Mouse (Mus musculus) thymus, postnatal 36 days (tissue): Measurements from ENCODE around the gene Ankrd13d.

Experiments
- DNase-seq, 2 experiments: peaks; one replicate each; pipeline ENCODE4 v3.0.0; 2022; ENCODE audit warnings: mixed read lengths in 2 of 2

Gene Ankrd13d

DNA sequence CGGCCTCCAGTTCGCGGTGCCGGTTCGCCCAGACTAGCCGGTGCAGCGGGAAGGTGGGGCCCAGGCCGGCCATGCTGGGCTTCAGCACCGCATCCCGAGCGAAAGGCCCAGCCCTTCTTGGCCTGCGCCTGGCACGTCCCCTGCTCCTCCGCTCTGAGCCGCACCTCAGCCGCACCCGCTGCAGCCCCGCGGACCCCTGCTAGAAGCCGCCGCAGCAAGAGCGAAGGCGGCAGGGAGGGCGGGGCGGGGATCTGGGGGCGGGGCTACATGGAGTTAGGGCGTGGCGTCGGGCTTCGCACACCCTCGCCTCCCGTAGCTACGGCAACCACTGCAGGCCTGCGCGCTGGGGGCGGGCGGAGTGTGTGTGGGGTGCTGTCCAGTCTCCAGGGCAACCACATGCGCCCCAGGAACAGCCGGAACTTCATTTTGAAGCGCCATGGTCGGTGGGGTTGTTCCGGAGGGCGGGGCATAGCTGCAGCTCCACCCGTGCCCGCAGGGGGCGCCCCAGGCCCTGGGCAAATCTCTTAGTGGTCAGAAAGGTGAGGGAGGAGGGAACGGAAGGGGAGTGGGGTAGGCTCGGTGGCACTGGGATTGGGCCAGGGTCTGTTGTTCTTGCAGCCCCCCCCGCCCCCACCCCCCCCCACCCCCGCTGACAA, at the start of gene Ankrd13d:
Ankrd13d (minus strand) TSS at position 240 of the 656 bp plus-strand sequence.
- peak; percentile 91 to 93 for DNase-seq

GRCm38 (mm10) chr19:4332653-4333052, 49.7 kb upstream of the Ankrd13d start:
- peak; percentile 53 to 59 for DNase-seq

DNA sequence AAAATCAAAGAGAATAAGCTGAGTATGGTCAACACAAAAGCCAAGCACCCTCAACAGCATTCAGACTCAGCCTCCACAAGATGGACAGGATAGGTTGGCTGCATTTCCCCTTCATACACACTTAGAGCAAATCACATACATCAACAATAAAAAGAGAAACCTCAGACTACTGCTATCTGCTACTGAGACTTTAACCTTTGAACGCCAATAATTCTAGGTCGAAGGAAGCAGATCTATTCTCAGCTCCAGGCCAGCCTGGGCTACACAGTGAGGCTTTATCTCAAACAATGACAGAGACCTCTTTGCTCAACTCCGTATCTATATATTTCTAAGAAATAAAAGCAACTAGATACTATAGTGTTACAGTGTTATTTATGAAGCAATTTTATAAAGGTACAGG, 48.3 kb upstream of the Ankrd13d start:
- no peak for DNase-seq

DNA sequence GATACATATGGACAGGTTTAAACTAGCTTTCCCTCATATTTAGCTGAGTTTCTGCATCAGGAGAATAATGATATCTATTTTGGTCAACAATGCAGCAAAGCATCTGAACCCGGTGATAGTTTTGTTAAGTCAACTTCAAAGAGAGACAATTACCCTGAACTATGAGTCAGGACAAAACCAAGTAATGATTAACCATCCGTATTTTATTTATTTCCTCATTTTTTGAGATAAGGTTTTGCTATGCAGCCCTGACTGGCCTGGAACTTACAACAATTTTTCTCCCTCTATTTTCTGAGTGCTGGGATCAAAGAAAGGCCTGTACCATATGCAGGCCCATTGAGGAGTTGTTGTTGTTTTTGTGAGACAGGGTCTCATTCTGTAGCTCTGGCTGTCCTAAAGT, 47.7 kb upstream of the Ankrd13d start:
- DNase-seq = no peak

DNA sequence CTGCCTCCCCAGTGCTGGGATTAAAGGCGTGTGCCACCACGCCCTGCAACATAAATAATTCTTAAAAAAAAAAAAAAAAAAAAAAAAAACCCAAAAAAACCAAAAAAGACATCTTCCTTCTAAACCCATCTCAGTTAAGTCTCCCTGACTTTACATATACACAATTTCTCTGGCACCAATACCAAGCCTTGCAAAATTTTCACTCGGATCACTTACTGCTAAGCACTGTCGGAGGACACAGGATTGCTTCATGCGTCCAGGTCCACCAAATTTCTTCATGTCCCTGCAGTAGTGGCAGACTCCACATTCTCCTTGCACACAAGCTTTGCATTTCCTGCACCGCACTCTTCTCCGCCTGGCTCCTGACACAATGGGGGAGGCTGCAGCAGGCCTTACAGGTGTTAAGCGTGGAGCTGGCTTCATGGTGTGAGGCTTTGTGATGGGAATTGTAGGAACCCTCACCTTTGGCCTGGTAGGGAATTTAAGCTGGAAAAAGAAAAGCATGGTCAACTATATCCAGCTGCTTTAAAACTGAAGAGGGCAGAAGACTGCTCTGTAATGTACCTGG, 45.9 kb upstream of the Ankrd13d start:
- no peak for DNase-seq

DNA sequence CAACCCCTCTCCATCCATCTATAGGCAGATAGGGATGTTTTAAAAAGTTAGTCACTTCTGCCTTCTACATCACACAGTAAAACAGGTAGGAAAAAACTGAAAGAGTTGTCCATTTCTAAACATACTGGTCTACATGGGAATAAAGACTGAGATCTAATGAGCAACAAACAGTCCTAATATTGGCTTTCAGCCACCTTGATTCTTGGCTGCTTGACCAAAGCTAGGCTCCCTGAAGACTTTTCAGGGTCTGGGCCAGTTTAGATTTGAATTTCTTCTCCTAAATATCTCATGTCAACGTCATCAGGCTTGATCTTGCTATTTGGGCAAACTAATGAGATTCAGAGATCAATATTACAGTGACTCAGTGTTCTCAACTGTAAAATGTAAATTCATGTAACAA, 43.9 kb upstream of the Ankrd13d start:
- no peak for DNase-seq

DNA sequence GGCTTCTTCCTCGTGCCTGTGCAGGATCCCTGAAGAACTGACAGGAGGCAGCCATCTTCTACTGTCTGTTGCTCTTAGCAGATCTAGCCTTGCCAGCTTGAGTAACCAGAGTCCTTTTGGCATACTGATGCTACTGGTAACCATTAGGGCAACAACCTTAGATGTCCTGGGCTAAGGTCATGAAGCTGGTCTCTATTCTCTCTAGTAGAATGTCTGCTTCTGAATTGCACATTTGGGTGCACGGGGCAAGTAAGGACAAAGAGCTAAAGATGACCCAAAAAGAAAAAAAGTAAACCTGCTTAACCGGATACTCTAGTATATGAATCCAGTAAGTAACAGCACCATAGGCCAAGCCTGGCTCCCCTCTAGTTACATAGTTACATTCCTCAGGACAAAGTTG, 43.2 kb upstream of the Ankrd13d start:
- DNase-seq = no peak

DNA sequence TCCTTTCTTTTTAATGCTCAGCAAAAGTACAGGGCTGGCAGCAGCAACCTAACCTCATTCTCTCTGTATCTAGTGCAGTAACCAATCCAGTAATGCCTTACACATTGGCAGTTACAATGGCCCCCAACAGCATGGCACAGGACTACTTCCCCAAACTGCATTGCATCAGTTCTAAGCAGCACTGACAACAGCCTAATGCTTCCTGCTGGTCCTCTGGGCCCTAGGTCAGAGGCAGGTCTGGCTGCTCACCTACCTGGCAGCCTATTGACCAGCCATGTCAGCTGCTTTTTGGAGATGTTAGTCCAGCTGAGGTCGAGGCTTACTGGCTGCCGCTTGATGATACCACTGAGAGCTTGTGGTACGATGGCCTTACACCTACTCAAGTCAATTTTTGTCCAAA, 39.2 kb upstream of the Ankrd13d start:
- no peak for DNase-seq

GRCm38 (mm10) chr19:4321622-4322021, 38.7 kb upstream of the Ankrd13d start:
- DNase-seq = no peak

- no peak for DNase-seq
Measured at GRCm38 (mm10) chr19:4319272-4319671, 36.3 kb upstream of the Ankrd13d start.

DNA sequence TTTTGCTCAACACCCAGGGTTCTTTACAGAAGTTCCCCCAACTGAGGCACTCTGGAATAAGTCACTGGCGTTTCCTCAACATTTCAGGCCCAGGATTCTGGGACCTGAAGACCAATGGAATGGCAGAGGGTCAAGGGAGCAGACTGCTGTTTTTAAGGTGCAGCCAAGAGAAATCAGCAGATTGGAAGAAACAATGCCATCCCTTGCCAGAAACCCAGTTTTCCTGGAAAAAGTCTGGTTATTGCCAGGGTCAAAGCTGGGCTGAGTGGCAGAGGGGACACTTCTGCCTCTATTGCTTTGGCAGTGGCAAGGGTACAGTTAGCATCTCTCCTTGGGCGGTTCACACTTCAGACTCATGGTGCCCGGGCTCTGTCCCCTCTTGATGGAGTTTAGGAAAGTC, 34.2 kb upstream of the Ankrd13d start:
- no peak for DNase-seq

- no peak for DNase-seq
Measured at GRCm38 (mm10) chr19:4315223-4315944, 32.4 kb upstream of the Ankrd13d start.

GRCm38 (mm10) chr19:4309776-4310185, 26.8 kb upstream of the Ankrd13d start:
- peak; percentile 47 to 57 for DNase-seq

GRCm38 (mm10) chr19:4309302-4309701, 26.4 kb upstream of the Ankrd13d start:
- no peak for DNase-seq

GRCm38 (mm10) chr19:4306190-4306577, 23.2 kb upstream of the Ankrd13d start, which contains the start of gene Grk2:
Gene Grk2, minus strand, starts transcription at chr19:4306222.
- peak; percentile 85 to 88 for DNase-seq

- peak; percentile 66 to 76 for DNase-seq
Measured at GRCm38 (mm10) chr19:4305491-4306189, 22.7 kb upstream of the Ankrd13d start.

DNA sequence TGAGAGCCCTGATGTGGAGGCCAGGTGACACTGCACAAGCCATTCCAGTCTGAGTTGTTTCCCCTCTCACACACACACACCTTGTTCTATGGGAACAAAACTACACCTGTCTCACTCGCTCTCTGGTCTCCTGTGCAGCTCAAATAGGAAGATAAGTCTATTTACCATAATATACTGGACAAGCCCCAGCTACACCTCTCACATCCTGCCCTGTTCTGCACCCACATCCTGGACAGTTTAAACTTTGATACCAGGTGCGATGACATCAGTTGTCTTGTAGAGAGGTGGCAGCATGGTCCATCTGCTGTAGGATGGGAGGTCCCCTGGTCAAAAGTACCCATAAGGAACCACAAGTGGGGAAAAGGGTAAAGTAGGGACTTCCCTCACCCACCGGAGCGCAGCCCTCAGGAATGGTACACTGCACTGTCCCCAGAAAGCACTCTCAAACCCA, 22.0 kb upstream of the Ankrd13d start:
- peak; percentile 58 to 59 for DNase-seq

DNA sequence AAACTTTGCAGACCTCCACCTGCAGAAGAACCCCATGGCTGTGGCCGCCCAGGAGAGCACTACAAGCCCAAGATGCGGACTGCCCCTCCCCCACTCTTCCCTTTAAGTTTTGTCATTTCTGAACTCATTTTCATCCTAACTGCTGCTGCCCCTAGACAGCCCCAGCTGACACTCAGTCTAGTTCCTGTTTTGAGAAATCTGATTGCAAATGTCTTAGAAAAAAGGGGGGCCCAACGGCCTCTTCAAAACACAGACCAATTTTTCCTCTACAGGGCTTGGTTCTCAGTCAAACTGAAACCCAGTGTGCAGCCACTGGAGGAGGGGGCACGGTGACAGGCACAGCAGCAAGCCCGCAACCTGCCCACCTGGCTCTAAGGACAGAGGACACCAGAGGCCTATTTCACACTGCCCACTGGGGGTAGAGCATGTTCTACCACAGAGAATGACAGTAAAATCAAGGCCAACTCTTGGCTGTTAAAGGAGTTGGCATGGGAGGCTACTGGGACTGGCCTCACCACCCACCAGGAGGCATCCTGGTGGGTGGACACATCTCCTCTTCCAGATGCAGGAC, 21.4 kb upstream of the Ankrd13d start:
- peak; percentile 62 to 67 for DNase-seq

DNA sequence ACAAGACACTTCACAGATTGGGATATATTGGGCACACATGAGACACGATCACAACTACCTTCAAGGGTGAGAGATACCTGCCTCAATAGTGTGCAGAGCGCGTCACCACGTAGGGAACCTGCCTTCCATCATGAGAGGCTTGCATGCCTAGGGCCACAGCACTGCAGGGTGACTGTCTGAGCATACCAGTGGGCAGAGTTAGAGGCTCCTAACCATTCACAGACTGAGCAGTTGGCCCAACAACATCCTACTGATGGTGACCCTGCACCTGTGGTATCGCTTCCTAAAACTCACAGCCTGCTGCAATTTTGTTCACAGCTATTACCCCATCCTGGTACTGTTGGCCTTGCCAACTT, 20.7 kb upstream of the Ankrd13d start:
- DNase-seq = peak; percentile 35 to 40

- DNase-seq = peak; percentile 42 to 45
Measured at GRCm38 (mm10) chr19:4302936-4303639, 20.2 kb upstream of the Ankrd13d start.

- peak; percentile 80 to 88 for DNase-seq
Measured at GRCm38 (mm10) chr19:4301735-4302651, 19.1 kb upstream of the Ankrd13d start.
